Mouse (Mus musculus): ENCODE measurements around the gene Pdrg1.

DNA sequence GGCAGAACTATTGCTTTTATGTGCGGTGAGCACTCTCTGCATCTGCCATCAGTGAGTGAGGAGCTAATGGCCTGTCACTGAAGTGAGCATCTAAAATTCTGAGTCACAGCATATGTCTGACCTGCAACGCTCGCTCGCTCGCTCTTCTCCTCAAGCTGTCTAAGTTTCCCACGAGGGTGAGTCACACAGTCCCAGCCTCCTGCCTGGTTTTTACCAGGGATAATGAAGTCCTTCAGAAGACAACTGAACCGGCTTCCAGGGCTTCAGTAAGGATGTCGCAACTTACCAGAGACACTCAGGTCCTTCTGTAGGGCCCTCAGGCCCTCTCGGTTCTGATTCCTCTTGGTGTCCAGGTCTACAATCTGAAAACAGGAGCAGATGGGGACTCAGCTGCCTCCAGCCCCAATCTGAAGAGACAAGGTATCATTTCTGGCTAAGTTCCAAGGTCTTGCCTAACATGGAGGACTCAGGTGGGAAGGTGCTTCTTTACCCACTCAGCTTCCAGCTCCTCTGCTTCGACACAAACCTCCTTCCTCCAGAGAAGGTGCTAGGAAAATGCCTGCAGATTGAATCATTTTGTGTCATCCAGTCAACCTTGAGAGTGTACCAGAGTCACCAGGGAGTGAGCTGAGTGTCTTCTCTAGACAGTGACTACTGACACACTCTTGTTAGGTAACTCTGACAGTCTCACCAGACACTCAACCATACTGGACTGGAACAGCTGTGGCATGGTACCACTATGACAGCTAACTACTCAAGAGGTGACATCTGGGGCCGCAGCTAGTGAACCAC lies 1.3 kb downstream of the Pdrg1 start:
- no peak for TF ChIP-seq POLR2A (IDR thresholded peaks at IDR 0.05; ENCODE audit: borderline replicate concordance, control insufficient read depth, low read depth, low read length)
- TF ChIP-seq CTCF (IDR thresholded peaks at IDR 0.05; ENCODE audit: control insufficient read depth, insufficient read depth, low read length): no peak

Measured in bone marrow, adult 2 months (tissue).